Mouse (Mus musculus): ENCODE results near the gene Cotl1.

Gene Cotl1

DNA sequence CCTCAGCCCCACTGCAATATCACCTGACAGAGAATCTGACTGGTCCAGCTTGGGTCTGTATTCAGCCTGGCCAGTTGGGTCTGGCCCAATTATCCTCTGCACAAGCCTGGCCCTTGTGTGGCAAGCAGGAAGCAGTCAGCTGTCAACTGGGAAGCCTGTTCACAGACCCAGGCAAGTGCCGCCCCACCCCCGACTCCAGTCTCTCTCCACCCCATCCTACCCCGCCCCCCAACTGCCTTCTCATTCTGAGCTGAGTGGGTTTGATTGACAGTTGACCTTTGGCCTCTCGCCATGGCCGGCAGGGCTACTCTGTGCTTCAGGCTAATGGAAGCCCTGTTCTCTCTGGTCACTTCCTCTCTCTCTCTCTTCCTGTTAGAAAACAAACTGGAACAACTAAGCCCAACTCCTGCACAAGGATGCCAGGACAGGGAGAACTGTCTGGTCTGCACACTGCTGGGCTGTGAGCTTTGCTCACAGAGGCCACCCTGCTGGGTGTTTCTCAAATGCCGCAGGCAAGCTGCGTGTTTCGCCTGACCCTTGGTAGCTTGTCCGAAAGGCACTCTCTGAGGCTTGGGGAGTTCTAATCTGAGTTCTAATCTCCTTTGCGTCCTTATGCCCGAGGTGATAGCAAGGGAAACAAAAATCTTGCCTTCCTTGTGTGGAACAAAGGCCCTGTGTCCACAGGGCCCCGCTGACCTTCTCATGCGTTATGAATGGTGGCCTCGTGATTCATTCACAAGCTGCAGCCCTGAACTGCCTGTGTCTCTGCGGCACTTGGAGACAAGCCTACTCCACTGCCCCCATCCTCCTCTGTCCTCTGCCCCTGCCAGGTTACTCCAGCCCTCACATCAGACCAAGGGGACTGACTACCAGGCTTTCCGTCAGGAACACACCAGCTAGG lies 48.3 kb downstream of the Cotl1 start:
- in situ Hi-C loops (cut with MboI; ENCODE audit: unreplicated experiment in 2 of 2): loop anchor here in 1 of 2 experiments (10.0 kb wide), 1 partner anchor 263 kb away; no protein-coding TSS in a partner anchor

DNA sequence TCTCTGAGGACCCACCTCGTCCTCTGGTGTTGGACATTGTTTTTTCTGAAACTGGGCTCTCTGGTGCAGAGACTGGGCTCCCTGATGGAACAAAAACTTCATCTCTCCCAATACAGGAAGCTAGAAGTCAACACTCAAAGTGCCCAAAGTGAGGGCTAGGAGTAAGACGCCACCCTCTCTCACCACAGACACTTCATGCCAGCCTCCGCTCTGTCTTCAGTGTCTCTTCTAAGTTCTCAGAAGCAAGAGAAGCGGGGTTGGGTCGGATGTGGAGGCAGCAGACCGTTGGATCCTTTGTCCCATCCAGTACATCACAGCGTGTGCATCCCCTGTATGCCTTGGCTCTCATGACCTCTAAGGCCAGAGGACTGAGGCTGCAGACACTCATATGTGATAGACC lies 50.8 kb downstream of the Cotl1 start:
- in situ Hi-C loops (cut with MboI; ENCODE audit: unreplicated experiment in 2 of 2): loop anchor here in 1 of 2 experiments (10.0 kb wide), 1 partner anchor 125 kb away; the partner anchor contains the start of genes Gm20388 and Usp10

DNA sequence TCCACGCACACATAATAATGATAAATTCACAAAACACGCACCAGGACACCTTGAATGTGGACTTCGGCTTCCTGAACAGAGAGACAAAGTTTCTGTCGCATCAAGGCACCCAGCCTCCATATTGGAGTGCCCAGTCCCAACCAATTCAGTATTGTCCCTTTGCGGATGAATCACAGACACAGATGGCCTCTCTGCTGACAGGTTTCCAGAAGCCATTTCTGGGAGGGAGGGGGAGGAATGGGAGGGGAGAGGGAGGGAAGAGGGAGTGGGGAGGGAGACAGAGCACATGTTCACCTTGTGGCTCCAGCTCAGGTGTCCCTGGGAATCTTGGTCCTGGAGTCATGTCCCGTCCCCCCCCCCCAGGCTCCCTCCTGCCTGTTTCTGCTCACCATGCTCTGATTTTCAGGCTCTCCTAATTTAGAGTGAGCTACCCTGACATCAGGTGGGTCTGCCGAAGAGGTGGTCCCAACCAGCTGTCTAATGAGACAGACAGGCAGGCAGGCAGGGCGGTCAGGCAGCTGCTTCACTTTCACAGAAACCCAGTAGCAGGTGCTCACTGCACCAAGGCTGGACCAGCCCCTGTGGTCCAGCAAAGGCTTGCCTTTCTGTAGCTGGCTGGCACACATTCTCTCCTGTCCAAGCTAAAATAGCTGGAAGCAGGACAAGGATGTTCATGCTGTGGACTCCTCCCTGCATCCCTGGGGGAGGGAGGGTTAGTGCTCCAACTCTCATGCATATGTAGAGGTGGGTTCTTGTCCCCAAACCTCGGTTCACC lies 51.5 kb downstream of the Cotl1 start:
- in situ Hi-C loops (cut with MboI; ENCODE audit: unreplicated experiment in 2 of 2): loop anchor here in 1 of 2 experiments (10.0 kb wide), 1 partner anchor 126 kb away; the partner anchor contains the start of genes Gm20388 and Usp10

DNA sequence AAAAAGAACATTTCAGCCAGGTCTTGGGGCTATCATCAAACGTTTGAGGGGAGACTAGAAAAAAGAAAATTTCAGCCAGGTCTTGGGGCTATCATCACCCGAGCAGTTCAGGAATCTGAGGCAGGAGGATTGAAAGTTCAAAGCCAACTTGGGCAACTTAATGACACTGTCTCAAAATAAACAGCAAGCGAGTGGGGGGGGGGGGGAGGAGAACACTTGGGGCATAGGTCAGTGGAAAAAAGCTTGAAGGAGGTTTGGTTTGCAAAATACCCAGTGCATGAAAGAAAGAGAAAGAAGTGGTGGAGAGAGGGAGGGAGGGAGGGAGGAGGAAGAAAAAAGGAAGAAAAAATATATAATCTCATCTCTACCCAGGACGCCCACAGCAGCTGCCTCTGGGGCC lies 53.0 kb downstream of the Cotl1 start:
- in situ Hi-C loops (cut with MboI; ENCODE audit: unreplicated experiment in 2 of 2): loop anchor here in 1 of 2 experiments (10.0 kb wide), 1 partner anchor 127 kb away; the partner anchor contains the start of genes Gm20388 and Usp10

DNA sequence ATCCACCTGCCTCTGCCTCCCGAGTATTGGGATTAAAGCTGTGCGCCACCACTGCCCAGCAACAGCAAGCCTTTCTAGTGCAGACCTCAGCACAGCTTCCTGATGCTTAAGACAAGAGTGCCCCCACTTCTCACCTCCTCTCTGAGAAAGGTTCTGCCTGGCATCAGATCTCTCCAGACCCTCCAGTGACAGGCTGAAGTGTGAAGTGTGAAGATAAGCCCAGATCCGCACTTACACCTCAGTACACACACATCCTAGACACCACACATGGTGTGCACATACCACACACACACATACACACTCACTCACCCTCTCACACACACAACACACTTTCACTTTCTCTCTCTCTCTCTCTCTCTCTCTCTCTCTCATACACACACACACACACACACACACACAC lies 53.5 kb downstream of the Cotl1 start:
- in situ Hi-C loops (cut with MboI; ENCODE audit: unreplicated experiment in 2 of 2): loop anchor here in 1 of 2 experiments (10.0 kb wide), 1 partner anchor 128 kb away; the partner anchor contains the start of genes Gm20388 and Usp10

DNA sequence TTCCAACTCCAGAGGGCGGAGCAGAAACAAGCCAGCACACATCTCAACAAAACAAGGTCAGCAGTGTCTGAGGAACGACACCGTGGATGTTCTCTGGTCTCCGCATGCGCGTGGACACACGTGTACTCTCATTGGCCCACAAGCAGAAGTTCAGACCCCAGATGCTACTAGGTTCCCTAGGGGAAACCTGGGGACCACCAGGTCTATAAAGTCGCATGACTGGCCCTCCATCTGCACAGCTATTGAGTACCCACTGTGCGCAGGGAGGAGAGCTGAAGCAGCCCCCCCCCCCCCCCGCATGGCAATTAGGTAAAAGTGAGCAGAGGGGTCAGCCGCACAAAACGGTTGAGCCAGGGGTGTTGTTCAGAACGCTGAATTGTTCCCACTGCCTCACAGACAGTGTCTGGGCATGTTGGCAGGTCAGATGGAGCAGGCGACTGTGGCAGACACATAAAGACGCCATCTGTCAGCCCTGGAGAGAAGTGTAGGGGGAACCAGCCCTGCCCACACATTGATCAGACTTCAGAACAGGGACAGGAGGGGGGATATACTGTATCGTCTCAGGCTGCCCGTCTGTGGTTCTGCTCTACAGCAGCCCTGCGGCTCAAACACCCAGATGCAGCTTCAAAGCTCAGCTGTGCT lies 54.5 kb downstream of the Cotl1 start:
- in situ Hi-C loops (cut with MboI; ENCODE audit: unreplicated experiment in 2 of 2): loop anchor here in 1 of 2 experiments (10.0 kb wide), 1 partner anchor 129 kb away; the partner anchor contains the start of genes Gm20388 and Usp10

DNA sequence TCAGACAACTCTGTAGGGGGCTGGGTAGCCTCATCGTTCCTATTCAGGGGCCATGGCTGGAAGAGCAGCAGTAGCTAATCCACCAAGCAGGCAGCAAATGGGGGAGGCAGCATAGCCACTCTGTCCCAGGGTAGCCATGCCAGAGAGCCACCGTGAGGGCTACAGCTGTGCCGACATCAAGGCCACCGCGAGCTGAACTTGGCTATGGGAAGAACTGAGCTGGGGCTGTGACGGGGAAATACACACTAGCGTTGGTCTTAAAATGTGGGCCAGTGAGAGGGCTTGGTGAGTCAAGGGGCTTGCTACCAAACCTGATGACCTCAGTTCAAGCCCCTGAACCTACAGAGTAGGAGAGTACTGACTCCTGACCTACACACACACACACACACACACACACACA lies 55.7 kb downstream of the Cotl1 start:
- in situ Hi-C loops (cut with MboI; ENCODE audit: unreplicated experiment in 2 of 2): loop anchor here (5.0 to 10.0 kb wide), 3 partner anchors 58 to 143 kb away; partner anchors contain the start of genes Cotl1 (in 2 of the 2), Gm20388 (in 1 of the 2) and Usp10 (in 1 of the 2)

DNA sequence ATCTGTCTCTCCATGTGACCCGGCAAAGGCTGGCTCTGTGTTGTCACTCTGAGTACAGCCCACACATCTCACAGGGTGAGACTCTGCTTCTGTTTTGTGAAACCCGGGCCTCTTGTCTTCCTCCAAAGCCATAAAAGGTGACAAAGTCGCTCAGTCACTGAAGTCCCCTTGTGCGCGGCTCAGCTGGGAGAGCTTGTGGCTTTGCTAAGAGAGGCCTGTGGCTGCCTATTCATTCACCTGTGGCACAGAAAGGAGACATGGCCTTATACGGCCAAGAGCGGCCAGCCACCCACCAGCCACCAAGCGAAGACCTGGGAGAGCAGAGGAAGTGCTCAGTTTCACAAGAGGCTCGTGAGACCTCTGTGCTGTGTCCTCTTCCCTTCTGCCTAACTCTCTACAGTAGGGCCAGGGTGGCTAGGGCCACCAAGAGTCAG lies 56.2 kb downstream of the Cotl1 start:
- in situ Hi-C loops (cut with MboI; ENCODE audit: unreplicated experiment in 2 of 2): loop anchor here (5.0 to 10.0 kb wide), 3 partner anchors 58 to 143 kb away; partner anchors contain the start of genes Cotl1 (in 2 of the 2), Gm20388 (in 1 of the 2) and Usp10 (in 1 of the 2)

DNA sequence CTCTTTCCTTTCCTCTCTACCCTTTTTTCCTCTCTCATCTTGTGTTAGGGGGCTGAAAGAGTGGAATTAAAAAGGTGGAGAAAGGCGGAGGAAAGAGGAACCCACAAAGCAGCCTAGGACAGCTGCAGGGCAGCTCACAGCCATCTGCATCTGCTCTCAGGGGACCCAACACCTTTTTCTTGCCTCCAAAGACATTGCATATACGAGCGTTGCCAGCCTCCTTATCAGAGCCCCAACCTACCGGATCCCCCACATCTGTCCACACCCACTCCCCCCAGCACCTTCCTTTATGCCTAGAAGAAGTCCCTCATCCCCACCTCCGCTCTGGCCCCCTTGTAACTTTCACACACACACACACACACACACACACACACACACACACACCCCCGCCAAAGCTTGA lies 56.8 kb downstream of the Cotl1 start:
- in situ Hi-C loops (cut with MboI; ENCODE audit: unreplicated experiment in 2 of 2): loop anchor here (5.0 to 10.0 kb wide), 3 partner anchors 59 to 144 kb away; partner anchors contain the start of genes Cotl1 (in 2 of the 2), Gm20388 (in 1 of the 2) and Usp10 (in 1 of the 2)

DNA sequence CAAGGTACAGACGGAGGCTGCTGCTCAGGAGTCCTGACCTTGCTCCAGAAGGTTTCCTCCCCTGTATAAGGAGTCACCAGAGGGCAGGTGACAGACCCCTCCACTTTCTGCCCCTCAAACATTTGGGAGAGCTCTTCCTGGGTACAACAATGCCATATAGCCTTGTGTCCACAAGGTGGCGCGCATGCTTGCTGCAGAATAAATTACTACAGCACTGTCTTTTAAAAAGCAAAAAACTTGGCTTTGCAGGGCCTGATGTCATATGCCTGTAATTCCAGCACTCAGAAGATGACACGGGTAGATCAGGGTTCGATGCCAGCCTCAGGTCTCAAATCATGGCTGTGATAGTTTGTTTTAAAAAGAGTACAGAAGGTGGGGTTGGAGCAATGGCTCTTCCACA lies 57.6 kb downstream of the Cotl1 start:
- in situ Hi-C loops (cut with MboI; ENCODE audit: unreplicated experiment in 2 of 2): loop anchor here (5.0 to 10.0 kb wide), 3 partner anchors 60 to 145 kb away; partner anchors contain the start of genes Cotl1 (in 2 of the 2), Gm20388 (in 1 of the 2) and Usp10 (in 1 of the 2)

DNA sequence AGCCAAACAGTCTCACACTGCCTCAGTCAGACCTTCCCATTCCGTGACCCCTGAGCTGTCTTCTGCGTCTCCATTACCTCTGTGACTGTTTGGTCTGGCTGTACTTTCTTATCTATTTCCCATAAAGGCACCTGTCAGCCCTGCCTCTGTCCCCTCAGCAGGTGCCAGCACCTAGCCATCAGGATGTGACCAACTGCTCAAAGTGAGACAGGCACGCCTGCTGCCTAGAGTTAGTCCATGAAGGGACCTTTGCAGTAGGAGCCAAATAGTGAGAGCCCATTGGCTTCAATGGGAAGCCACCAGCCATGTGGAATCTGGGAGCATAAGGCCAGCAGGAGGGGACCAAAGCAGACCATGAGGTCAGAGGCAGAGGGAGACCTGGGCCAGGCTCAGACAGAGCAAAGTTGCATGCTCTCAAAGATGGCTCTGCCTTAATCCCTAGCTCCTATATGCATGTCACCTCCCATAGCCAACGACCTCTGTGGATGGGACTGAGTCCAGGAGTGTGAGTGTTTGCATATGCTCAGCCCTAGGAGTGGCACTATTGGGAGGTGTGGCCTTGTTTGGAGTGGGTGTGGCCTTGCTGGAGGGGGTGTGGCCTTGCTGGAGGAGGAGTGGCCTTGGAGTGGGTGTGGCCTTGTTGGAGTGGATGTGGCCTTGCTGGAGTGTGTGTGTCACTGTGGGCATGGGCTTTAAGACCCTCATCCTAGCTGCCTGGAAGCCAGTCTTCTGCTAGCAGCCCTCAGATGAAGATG lies 59.1 kb downstream of the Cotl1 start:
- in situ Hi-C loops (cut with MboI; ENCODE audit: unreplicated experiment in 2 of 2): loop anchor here (5.0 to 10.0 kb wide), 3 partner anchors 61 to 146 kb away; partner anchors contain the start of genes Cotl1 (in 2 of the 2), Gm20388 (in 1 of the 2) and Usp10 (in 1 of the 2)

DNA sequence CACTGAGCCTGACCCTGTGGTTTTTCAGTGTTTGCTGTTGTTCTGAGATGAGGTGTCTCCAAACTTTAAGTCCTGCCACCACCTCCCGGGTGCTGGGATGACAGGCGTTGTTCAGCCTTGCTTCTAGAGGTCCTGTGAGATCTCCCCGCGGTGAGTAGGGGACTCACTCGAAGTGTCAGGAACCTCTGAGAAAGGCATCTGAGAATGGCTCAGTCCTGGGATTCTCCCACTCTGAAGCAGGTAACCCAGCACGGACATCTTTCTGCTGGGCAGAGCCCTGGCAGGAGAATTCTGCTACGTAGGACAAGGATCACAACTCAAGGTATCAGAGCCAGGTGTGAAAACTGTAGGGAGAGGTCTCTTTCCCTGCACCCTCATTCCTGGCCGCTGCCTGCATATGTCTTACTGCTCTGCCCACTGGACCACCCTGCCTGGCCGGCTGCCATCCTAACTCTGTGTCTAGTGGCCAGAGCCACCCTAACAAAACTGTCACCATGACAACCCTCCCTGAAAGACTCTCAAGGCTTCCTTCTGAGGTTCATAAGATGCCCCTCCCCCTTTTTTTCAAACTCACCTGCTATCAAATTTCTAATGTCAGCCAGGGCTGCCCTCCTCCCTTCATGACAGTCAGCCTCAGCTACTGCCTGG lies 59.8 kb downstream of the Cotl1 start:
- in situ Hi-C loops (cut with MboI; ENCODE audit: unreplicated experiment in 2 of 2): loop anchor here (5.0 to 10.0 kb wide), 3 partner anchors 62 to 147 kb away; partner anchors contain the start of genes Cotl1 (in 2 of the 2), Gm20388 (in 1 of the 2) and Usp10 (in 1 of the 2)

DNA sequence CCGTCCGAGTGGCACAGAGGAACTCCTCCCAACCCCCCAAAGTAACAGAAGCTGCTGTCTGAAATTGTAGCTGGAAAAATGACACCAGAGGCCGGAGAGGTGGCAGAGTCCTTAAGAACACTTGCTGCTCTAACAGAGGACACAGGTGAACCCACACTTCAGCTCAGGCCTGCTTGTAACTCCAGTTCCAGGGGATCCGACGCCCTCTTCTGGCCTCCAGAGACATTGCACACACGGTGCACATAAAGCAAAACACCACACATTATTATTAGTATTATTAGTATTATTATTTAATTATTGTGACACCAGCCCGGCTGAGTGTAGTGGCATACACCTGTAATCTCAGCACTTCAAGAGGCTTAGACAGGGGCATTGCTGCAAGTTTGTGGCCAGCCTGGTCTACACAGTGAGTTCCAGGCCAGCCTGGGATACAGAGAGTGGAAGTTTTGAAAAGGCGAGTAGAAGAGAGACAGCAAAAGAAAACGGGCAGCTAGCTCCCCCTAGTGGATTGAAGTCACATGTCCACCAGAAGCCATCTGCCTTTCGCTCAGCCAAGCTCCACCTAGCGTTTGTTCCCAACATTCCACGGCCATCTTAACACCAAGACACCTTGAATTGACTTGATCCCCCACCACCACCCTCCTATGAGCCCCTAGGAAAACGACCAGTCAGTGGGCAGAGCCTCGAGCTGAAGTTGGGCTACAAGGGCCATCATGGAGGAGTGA lies 61.2 kb downstream of the Cotl1 start:
- in situ Hi-C loops (cut with MboI; ENCODE audit: unreplicated experiment in 2 of 2): loop anchor here (5.0 to 10.0 kb wide), 3 partner anchors 82 to 286 kb away; no protein-coding TSS in a partner anchor

DNA sequence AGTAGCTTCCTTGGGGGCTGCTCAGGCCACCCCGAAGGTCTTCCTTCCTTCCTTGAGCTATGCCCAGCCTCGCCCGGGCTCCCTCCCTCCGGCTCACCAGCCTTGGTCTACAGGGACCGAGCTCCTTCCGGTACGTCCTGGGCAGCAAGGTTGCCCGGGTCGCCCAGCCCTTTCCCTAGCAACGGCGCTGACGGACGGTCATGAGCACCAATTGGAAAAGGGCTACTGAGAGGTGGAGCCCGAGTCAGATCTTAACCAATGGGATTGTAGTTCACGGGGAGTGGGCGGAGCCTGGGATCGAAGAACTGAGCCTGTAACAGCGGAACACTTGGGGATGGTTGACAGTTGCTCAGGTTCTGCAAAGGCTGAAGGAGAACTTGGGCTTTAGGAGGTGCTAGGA lies 62.1 kb downstream of the Cotl1 start, which contains the start of gene Tldc1:
Tldc1 (minus strand) TSS at position 154 of the 400 bp plus-strand sequence.
- in situ Hi-C loops (cut with MboI; ENCODE audit: unreplicated experiment in 2 of 2): loop anchor here (5.0 to 10.0 kb wide), 3 partner anchors 81 to 287 kb away; no protein-coding TSS in a partner anchor

DNA sequence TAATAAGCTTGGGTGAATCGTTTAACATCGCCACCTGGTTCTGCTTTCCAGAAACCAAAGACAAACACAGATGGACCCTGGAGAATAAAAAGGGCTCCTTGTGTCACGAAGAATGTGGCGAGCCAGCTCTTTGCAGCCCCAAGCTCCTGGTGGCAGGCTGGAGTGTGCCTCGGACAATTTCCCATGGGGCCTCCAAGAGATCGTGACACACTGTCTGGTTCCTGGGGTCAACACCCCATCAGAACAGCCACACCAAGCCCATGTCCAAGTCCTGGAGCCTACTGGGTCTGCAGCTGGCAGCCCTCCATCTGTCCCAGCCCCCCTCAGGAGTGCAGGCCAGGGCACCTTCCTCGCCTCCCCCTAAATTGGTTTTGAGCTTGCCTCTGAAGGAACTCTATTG lies 62.6 kb downstream of the Cotl1 start:
- in situ Hi-C loops (cut with MboI; ENCODE audit: unreplicated experiment in 2 of 2): loop anchor here (5.0 to 10.0 kb wide), 3 partner anchors 80 to 287 kb away; no protein-coding TSS in a partner anchor

DNA sequence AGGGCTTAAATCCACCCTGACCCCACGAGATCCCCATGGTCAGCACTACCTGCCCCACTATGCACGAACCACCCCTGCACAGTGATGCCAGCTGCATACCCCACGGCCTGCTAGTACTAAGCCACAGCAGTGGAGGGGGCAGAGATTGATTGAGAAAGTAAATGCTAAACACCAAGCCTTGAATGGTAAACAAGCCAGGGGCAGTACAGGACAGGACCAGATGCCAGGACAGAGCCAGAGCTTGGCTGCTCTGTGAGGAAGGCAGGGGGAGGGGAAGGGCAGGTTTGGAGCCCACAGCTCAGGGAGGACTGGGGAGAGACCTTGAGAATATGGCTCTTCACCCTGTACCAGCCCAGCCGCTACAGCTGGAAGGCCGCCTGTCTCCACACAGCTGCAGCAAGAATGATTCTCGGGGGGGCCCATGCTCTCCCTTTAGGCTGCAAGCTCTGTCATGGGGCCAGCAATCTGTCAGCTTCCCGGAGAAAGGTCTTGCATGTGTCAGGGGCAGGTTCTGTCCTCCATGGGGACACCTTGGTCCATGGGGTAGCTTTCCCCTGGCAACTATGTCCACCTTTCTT lies 63.6 kb downstream of the Cotl1 start:
- in situ Hi-C loops (cut with MboI; ENCODE audit: unreplicated experiment in 2 of 2): loop anchor here (5.0 to 10.0 kb wide), 3 partner anchors 79 to 288 kb away; no protein-coding TSS in a partner anchor

Data from v-Abl transformed pro-B cells (cell line).